Mouse (Mus musculus) left cerebral cortex, postnatal 4 days (tissue): Measurements from ENCODE around the gene Tsr1. TPM values are rescaled to one million over a fixed set of nuclear protein-coding genes. Genes with fewer than 3 reads are reported as not detected.

Experiments
- DNase-seq: peaks from one replicate; pipeline ENCODE4 v3.0.0-alpha.2; 2022
- intact Hi-C: fragments of 180-260 bp; cut with DNase I; formaldehyde crosslinking; loops from one replicate; pipeline ENCODE4 v1.15.1; 2025
- total RNA-seq, 2 experiments: library from RNA; stranded (reverse); gene quantifications; 2 replicates each; pipeline ENCODE4 v1.2.3; 2021

The Tsr1 gene
- 10 to 100 TPM; 37.7 to 42.4 TPM for total RNA-seq

- intact Hi-C loops, result no loop called here
- peak; percentile 93 for DNase-seq
Observed at GRCm38 (mm10) chr11:74897678-74898516, at the start of gene Tsr1. Gene Tsr1, plus strand, starts transcription at chr11:74898071.

- intact Hi-C loops, result no loop called here
- no peak for DNase-seq
Observed at GRCm38 (mm10) chr11:74850998-74851661, 46.7 kb upstream of the Tsr1 start.

- intact Hi-C loops, result no loop called here
- no peak for DNase-seq
Observed at GRCm38 (mm10) chr11:74857756-74858155, 40.1 kb upstream of the Tsr1 start.

GRCm38 (mm10) chr11:74862129-74862528 is 35.7 kb upstream of the Tsr1 start:
- DNase-seq, result no peak
- intact Hi-C loops, result no loop called here

GRCm38 (mm10) chr11:74863471-74863870 is 34.4 kb upstream of the Tsr1 start:
- DNase-seq, result no peak
- intact Hi-C loops, result no loop called here

GRCm38 (mm10) chr11:74864421-74864820 is 33.5 kb upstream of the Tsr1 start:
- DNase-seq, result no peak
- intact Hi-C loops, result no loop called here

- intact Hi-C loops, result no loop called here
- no peak for DNase-seq
Observed at GRCm38 (mm10) chr11:74865252-74865651, 32.6 kb upstream of the Tsr1 start.

- DNase-seq, result peak; percentile 95
- intact Hi-C loops, result no loop called here
Observed at GRCm38 (mm10) chr11:74866640-74867039, 31.2 kb upstream of the Tsr1 start.

- DNase-seq, result peak; percentile 90
- intact Hi-C loops, result no loop called here
Observed at GRCm38 (mm10) chr11:74867181-74867580, 30.7 kb upstream of the Tsr1 start.

- intact Hi-C loops, result no loop called here
- peak; percentile 45 for DNase-seq
Observed at GRCm38 (mm10) chr11:74868046-74868760, 29.7 kb upstream of the Tsr1 start.

GRCm38 (mm10) chr11:74869603-74870002 is 28.3 kb upstream of the Tsr1 start:
- DNase-seq, result no peak
- intact Hi-C loops, result no loop called here

GRCm38 (mm10) chr11:74870544-74870943 is 27.3 kb upstream of the Tsr1 start:
- DNase-seq, result no peak
- intact Hi-C loops, result no loop called here

GRCm38 (mm10) chr11:74870991-74871622 is 26.8 kb upstream of the Tsr1 start:
- intact Hi-C loops, result no loop called here
- DNase-seq, result peak; percentile 48

GRCm38 (mm10) chr11:74874630-74875029 is 23.2 kb upstream of the Tsr1 start:
- intact Hi-C loops, result no loop called here
- DNase-seq, result no peak

GRCm38 (mm10) chr11:74876801-74877200 is 21.1 kb upstream of the Tsr1 start:
- peak; percentile 87 for DNase-seq
- intact Hi-C loops, result no loop called here

GRCm38 (mm10) chr11:74880999-74881398 is 16.9 kb upstream of the Tsr1 start:
- no peak for DNase-seq
- intact Hi-C loops, result no loop called here

GRCm38 (mm10) chr11:74881979-74882378 is 15.9 kb upstream of the Tsr1 start:
- intact Hi-C loops, result no loop called here
- no peak for DNase-seq

- DNase-seq, result peak; percentile 94
- intact Hi-C loops, result no loop called here
Observed at GRCm38 (mm10) chr11:74883098-74883497, 14.8 kb upstream of the Tsr1 start.

GRCm38 (mm10) chr11:74894619-74895018 is 3.3 kb upstream of the Tsr1 start:
- no peak for DNase-seq
- intact Hi-C loops, result no loop called here

GRCm38 (mm10) chr11:74895980-74896900 is 1.6 kb upstream of the Tsr1 start:
- intact Hi-C loops, result no loop called here
- DNase-seq, result peak; percentile 59
